Mouse (Mus musculus): ENCODE measurements around the gene 4930412O13Rik. TPM values are rescaled to one million over a fixed set of nuclear protein-coding genes. Genes with fewer than 3 reads are reported as not detected.

Gene 4930412O13Rik
- total RNA-seq, 2 experiments from 2014 or later = not detected

- ATAC-seq (ENCODE audit: poor library complexity, severe bottlenecking) = peak; percentile 88
Observed at GRCm38 (mm10) chr2:9879493-9879892, 1.6 kb upstream of the 4930412O13Rik start.

GRCm38 (mm10) chr2:9880271-9880670 lies 781 bp upstream of the 4930412O13Rik start:
- ATAC-seq (ENCODE audit: poor library complexity, severe bottlenecking) = no peak

GRCm38 (mm10) chr2:9881611-9882023 lies 565 bp downstream of the 4930412O13Rik start:
- no peak for ATAC-seq (ENCODE audit: poor library complexity, severe bottlenecking)

GRCm38 (mm10) chr2:9882371-9882925 lies 1.4 kb downstream of the 4930412O13Rik start:
- no peak for ATAC-seq (ENCODE audit: poor library complexity, severe bottlenecking)

GRCm38 (mm10) chr2:9882926-9883802 lies 2.1 kb downstream of the 4930412O13Rik start:
- no peak for ATAC-seq (ENCODE audit: poor library complexity, severe bottlenecking)

- ATAC-seq (ENCODE audit: poor library complexity, severe bottlenecking) = no peak
Observed at GRCm38 (mm10) chr2:9883803-9884532, 2.9 kb downstream of the 4930412O13Rik start.

GRCm38 (mm10) chr2:9884533-9885216 lies 3.6 kb downstream of the 4930412O13Rik start:
- ATAC-seq (ENCODE audit: poor library complexity, severe bottlenecking) = no peak

GRCm38 (mm10) chr2:9885217-9885770 lies 4.2 kb downstream of the 4930412O13Rik start:
- no peak for ATAC-seq (ENCODE audit: poor library complexity, severe bottlenecking)

- no peak for ATAC-seq (ENCODE audit: poor library complexity, severe bottlenecking)
Observed at GRCm38 (mm10) chr2:9886031-9886430, 5.0 kb downstream of the 4930412O13Rik start.

GRCm38 (mm10) chr2:9886921-9887610 lies 6.0 kb downstream of the 4930412O13Rik start:
- ATAC-seq (ENCODE audit: poor library complexity, severe bottlenecking) = no peak

- no peak for ATAC-seq (ENCODE audit: poor library complexity, severe bottlenecking)
Observed at GRCm38 (mm10) chr2:9887636-9888035, 6.6 kb downstream of the 4930412O13Rik start.

GRCm38 (mm10) chr2:9888913-9889650 lies 8.0 kb downstream of the 4930412O13Rik start, which contains the start of gene 9230102O04Rik:
9230102O04Rik (minus strand) TSS chr2:9889540.
- ATAC-seq (ENCODE audit: poor library complexity, severe bottlenecking) = peak; percentile 53

- ATAC-seq (ENCODE audit: poor library complexity, severe bottlenecking) = 0 out of 2 replicates have a peak, but pooled peaks have one; percentile 25
Observed at GRCm38 (mm10) chr2:9889651-9890183, 8.7 kb downstream of the 4930412O13Rik start, which contains the start of gene Gata3. Gata3 (minus strand) TSS chr2:9890034.

- no peak for ATAC-seq (ENCODE audit: poor library complexity, severe bottlenecking)
Observed at GRCm38 (mm10) chr2:9890251-9890650, 9.2 kb downstream of the 4930412O13Rik start.

GRCm38 (mm10) chr2:9890906-9891305 lies 9.9 kb downstream of the 4930412O13Rik start:
- ATAC-seq (ENCODE audit: poor library complexity, severe bottlenecking) = no peak

GRCm38 (mm10) chr2:9892541-9892940 lies 11.5 kb downstream of the 4930412O13Rik start:
- no peak for ATAC-seq (ENCODE audit: poor library complexity, severe bottlenecking)

GRCm38 (mm10) chr2:9893272-9893953 lies 12.4 kb downstream of the 4930412O13Rik start:
- no peak for ATAC-seq (ENCODE audit: poor library complexity, severe bottlenecking)

Data from megakaryocyte, adult 5-6 weeks (primary cell).